Mouse (Mus musculus) midbrain, embryonic 14.5 days (tissue): ENCODE data around the gene Slc6a18. TPM values are rescaled to one million over a fixed set of nuclear protein-coding genes. Genes with fewer than 3 reads are reported as not detected.

Experiments used
- ATAC-seq: fragments of 200-750 bp; cut with Nextera tagmentation; 2 replicates; pipeline ENCODE4 v1.8.0; 2017; ENCODE audit warnings: moderate number of reproducible peaks, moderate library complexity; ENCODE audit not compliant: low FRiP score, low TSS enrichment
- DNase-seq: peaks from one replicate; pipeline ENCODE4 v3.0.0-alpha.2; 2015
- H3K27ac ChIP-seq: fragments of 300-500 bp; sonication (generic); replicated peaks from 2 replicates; pipeline ENCODE4 v1.5.1; 2014; ENCODE audit warnings: mild to moderate bottlenecking, low read depth, low read length, moderate library complexity
- H3K27me3 ChIP-seq: fragments of 300-500 bp; sonication (generic); 2 replicates; pipeline ENCODE4 v1.6.1; 2014; ENCODE audit warnings: low read length, control low read depth, mixed read lengths; ENCODE audit not compliant: control insufficient read depth, insufficient read depth
- H3K36me3 ChIP-seq: fragments of 300-500 bp; sonication (generic); 2 replicates; pipeline ENCODE4 v1.6.1; 2014; ENCODE audit warnings: low read length, control low read depth; ENCODE audit not compliant: control insufficient read depth, insufficient read depth
- H3K4me1 ChIP-seq: fragments of 300-500 bp; sonication (generic); 2 replicates; pipeline ENCODE4 v1.6.1; 2014; ENCODE audit warnings: mild to moderate bottlenecking, antibody characterized with exemption, low read length, control low read depth; ENCODE audit not compliant: control insufficient read depth, insufficient read depth
- H3K4me2 ChIP-seq: fragments of 300-500 bp; sonication (generic); 2 replicates; pipeline ENCODE4 v1.6.1; 2014; ENCODE audit warnings: mild to moderate bottlenecking, low read length, moderate library complexity
- H3K4me3 ChIP-seq: fragments of 300-500 bp; sonication (generic); replicated peaks from 2 replicates; pipeline ENCODE4 v1.5.1; 2014; ENCODE audit warnings: low read depth, low read length
- H3K9ac ChIP-seq: fragments of 300-500 bp; sonication (generic); replicated peaks from 2 replicates; pipeline ENCODE4 v1.6.1; 2014; ENCODE audit warnings: mild to moderate bottlenecking, low read length, moderate library complexity
- H3K9me3 ChIP-seq: fragments of 300-500 bp; sonication (generic); 2 replicates; pipeline ENCODE4 v1.6.1; 2016; ENCODE audit warnings: low read length, control low read depth, mixed read lengths; ENCODE audit not compliant: control insufficient read depth
- WGBS: fragments of 180-500 bp; shearing (Covaris S2); extraction: QIAGEN DNeasy Blood & Tissue Kit; methylation state at CpG from one replicate; pipeline ENCODE4 v1.1.7; 2014; 5-methylcytosine and 5-hydroxymethylcytosine counted together
- polyA plus RNA-seq: library from polyadenylated mRNA; unstranded; fragments of >200 nt; fragmentation: Nextera tagmentation; extraction: Ambion mirVana; gene quantifications from 2 replicates; pipeline ENCODE4 v1.2.1, GENCODE M21; 2014

Gene Slc6a18
- polyA plus RNA-seq, 1 experiment from 2014 or later: not detected

DNA sequence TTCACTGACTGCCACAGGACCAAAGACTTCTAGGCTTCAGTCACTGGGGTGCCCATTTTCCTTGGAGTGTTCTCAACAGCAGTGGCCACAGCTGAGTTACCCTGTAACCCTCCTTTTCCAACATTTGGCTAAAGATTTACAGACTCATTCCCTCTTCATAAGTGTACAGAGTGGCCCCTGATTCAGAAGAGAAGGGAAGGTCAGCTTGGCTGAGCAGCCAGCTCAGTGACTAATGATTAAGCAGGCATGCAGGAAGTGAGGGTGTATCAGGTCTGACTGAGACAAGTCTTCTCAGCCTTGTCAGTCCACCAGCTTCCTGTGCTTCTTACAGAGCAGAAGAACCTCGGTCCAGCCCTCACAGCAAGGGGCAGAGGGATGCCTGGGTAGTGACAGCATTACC, 2.6 kb upstream of the Slc6a18 start:
- Histone ChIP-seq H3K4me3 (no peak overlapping the region), H3K27ac (no peak overlapping the region), H3K27me3 (no peaks in the 10 kb centered on the region), H3K9me3 (no peaks in the 10 kb centered on the region), H3K4me1 (no peaks in the 10 kb centered on the region), H3K4me2 (no peak overlapping the region), H3K36me3 (no peaks in the 10 kb centered on the region), H3K9ac (no peak overlapping the region)
- WGBS: 38% methylated on average over 1 of the region's 1 CpGs
- DNase-seq: no peak
- no peak for ATAC-seq

DNA sequence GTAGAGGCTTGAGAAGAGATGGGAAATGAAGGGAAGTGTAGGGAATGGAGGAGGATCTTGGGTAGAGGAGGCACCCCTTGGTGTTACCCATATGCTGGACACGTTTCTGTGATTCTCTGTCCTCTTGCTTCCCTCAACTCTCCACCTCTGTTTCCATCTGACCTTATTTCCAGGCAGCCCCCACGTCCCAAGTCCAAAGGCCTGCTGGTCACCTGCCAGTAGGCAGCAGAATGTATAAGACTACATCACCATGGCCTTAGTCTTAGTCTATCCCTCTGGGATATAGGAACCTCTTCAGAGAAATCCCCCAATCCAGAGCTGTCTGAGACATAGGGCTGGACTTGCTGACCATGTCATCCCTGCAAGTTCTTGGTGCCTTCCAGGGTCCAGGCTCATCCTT, 1.5 kb upstream of the Slc6a18 start:
- Histone ChIP-seq H3K27me3 (no peaks in the 10 kb centered on the region), H3K4me1 (no peaks in the 10 kb centered on the region), H3K36me3 (no peaks in the 10 kb centered on the region), H3K9me3 (no peaks in the 10 kb centered on the region), H3K27ac (no peak overlapping the region), H3K4me2 (no peak overlapping the region), H3K4me3 (no peak overlapping the region), H3K9ac (no peak overlapping the region)
- no peak for DNase-seq
- ATAC-seq: no peak
- 59% methylated on average over 2 of the region's 2 CpGs for WGBS

- no peaks in the 10 kb centered on the region for H3K9me3 ChIP-seq
- ATAC-seq: no peak
- no peak overlapping the region for H3K4me2 ChIP-seq
- DNase-seq: no peak
- H3K4me3 ChIP-seq: no peak overlapping the region
- no peak overlapping the region for H3K27ac ChIP-seq
- no peaks in the 10 kb centered on the region for H3K27me3 ChIP-seq
- 90% methylated on average over 7 of the region's 7 CpGs for WGBS
- no peaks in the 10 kb centered on the region for H3K36me3 ChIP-seq
- H3K9ac ChIP-seq: no peak overlapping the region
- H3K4me1 ChIP-seq: no peaks in the 10 kb centered on the region
These were observed 2.7 kb downstream of the Slc6a18 start for GRCm38 (mm10) chr13:73675161-73675560.

GRCm38 (mm10) chr13:73660163-73660695, 17.6 kb downstream of the Slc6a18 start:
- Histone ChIP-seq H3K27ac (no peak overlapping the region), H3K4me1 (no peaks in the 10 kb centered on the region), H3K9me3 (no peaks in the 10 kb centered on the region), H3K9ac (no peak overlapping the region), H3K36me3 (no peaks in the 10 kb centered on the region), H3K27me3 (no peaks in the 10 kb centered on the region), H3K4me2 (no peak overlapping the region), H3K4me3 (no peak overlapping the region)
- 68% methylated on average over 2 of the region's 2 CpGs for WGBS
- DNase-seq: no peak
- no peak for ATAC-seq

- Histone ChIP-seq H3K27me3 (no peaks in the 10 kb centered on the region), H3K36me3 (no peaks in the 10 kb centered on the region), H3K27ac (no peak overlapping the region), H3K4me1 (no peaks in the 10 kb centered on the region), H3K9ac (no peak overlapping the region), H3K4me3 (no peak overlapping the region), H3K4me2 (no peak overlapping the region), H3K9me3 (no peaks in the 10 kb centered on the region)
- WGBS: 53% methylated on average over 2 of the region's 2 CpGs
- DNase-seq (no peak), ATAC-seq (no peak)
These were observed 18.9 kb downstream of the Slc6a18 start for GRCm38 (mm10) chr13:73658953-73659352.

- Histone ChIP-seq H3K4me2 (no peak overlapping the region), H3K27me3 (no peaks in the 10 kb centered on the region), H3K27ac (no peak overlapping the region), H3K9me3 (0 out of 2 replicates have a peak, but pooled peaks cover 3% of the 10 kb centered on the region), H3K36me3 (no peaks in the 10 kb centered on the region), H3K9ac (no peak overlapping the region), H3K4me3 (no peak overlapping the region), H3K4me1 (no peaks in the 10 kb centered on the region)
- 80% methylated on average over 3 of the region's 3 CpGs for WGBS
- ATAC-seq (no peak), DNase-seq (no peak)
These were observed 22.8 kb downstream of the Slc6a18 start for GRCm38 (mm10) chr13:73654976-73655375.

DNA sequence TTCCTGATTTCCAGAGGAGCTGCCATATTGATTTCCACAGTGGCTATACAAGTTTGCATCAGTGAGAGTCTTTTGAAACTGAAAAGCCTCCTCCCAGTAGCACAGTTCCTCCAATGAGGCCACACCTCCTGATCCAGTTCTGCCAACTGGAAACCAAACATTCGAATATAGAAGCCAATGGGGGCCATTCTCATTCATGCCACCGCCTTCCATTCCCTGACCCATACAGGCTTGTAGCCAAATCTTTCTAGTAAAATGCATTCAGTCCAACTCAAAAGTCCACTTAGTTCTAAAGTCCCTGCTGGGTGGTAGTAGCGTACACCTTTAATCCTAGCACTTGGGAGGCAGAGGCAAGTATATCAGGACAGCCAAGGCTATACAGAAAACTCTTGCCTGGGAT, 24.6 kb downstream of the Slc6a18 start:
- Histone ChIP-seq H3K9ac (no peak overlapping the region), H3K9me3 (0 out of 2 replicates have a peak, but pooled peaks cover 3% of the 10 kb centered on the region), H3K36me3 (0 out of 2 replicates have a peak, but pooled peaks cover 6% of the 10 kb centered on the region), H3K27me3 (no peaks in the 10 kb centered on the region), H3K27ac (no peak overlapping the region), H3K4me2 (no peak overlapping the region), H3K4me1 (no peaks in the 10 kb centered on the region), H3K4me3 (no peak overlapping the region)
- no peak for DNase-seq
- 83% methylated on average over 3 of the region's 3 CpGs for WGBS
- no peak for ATAC-seq

DNA sequence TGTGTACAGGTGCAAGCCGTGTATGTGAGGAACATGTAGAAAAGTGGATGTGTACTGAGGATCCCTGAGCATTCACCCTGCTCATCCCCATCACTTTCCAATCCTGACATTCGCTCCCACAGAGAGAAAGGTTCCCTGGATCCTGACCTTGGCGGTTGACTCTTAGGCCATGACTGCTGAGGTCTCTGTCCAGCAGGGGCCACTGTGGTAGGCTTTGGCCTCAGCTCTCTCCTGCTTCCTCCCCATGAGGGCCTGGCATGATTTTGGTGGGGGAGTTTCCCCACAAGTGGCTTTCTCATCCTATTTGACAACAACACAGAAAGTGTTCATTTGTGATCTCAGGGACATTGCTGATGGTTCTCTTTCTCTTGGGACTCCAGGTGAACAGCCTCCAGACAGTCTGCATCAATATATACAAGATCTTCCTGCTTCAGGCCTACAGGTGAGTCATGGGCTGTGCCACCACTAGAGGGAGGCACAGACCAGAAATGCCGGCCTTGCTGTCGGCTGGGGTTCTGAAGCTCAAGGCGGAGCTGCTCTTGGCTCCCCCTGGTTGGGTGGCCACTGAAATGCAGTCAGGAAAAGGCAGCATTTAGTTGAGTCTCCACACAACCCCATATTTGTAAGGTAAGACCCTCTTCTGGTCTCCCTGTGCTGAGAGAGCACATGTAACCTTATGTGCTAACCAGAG, 31.3 kb downstream of the Slc6a18 start:
- 42% methylated on average over 6 of the region's 6 CpGs for WGBS
- no peaks in the 10 kb centered on the region for H3K27me3 ChIP-seq
- ATAC-seq (no peak), DNase-seq (peak; percentile 73)
- H3K4me2 ChIP-seq: no peak overlapping the region
- H3K27ac ChIP-seq: no peak overlapping the region
- H3K9me3 ChIP-seq: 0 out of 2 replicates have a peak, but pooled peaks cover 3% of the 10 kb centered on the region
- no peak overlapping the region for H3K9ac ChIP-seq
- no peaks in the 10 kb centered on the region for H3K4me1 ChIP-seq
- no peak overlapping the region for H3K4me3 ChIP-seq
- 0 out of 2 replicates have a peak, but pooled peaks cover 6% of the 10 kb centered on the region for H3K36me3 ChIP-seq

DNA sequence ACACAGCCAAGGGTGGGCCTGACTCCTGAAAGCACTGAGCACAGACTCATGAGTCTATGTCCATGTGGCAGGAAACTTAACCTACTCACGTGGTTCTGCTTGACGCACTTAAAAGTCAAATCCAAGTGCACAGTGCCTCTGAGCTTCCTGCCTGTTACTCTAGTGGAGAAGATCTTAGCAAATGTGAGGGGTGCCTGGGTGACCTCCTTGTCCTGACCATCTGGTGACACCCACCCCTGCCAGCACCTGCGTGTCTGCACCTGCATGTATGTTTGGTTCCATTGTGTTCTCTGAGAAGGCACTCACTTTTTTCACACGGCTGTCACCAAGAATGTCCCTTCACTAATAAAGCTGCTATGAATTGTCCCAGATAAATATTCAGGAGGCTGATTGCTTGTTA, 36.5 kb downstream of the Slc6a18 start:
- Histone ChIP-seq H3K4me2 (no peak overlapping the region), H3K4me1 (no peaks in the 10 kb centered on the region), H3K27me3 (no peaks in the 10 kb centered on the region), H3K36me3 (no peaks in the 10 kb centered on the region), H3K27ac (no peak overlapping the region), H3K9ac (no peak overlapping the region), H3K4me3 (no peak overlapping the region), H3K9me3 (no peaks in the 10 kb centered on the region)
- DNase-seq (no peak), ATAC-seq (no peak)
- WGBS: 92% methylated on average over 4 of the region's 4 CpGs
